Mouse (Mus musculus): ENCODE measurements at regions not wholly inside any gene's neighbourhood (a gene's known extent, or its start where the extent isn't known, plus 50 kb on each side); places are given as distances from the start of the nearest gene placed in this dataset.

- TF ChIP-seq EP300 (optimal IDR thresholded peaks at IDR 0.05), result no peak
- TF ChIP-seq CTCF (IDR thresholded peaks at IDR 0.05; ENCODE audit: low read depth), result no peak
Observed at GRCm38 (mm10) chr10:104021593-104021992, 121.2 kb upstream of the Gm21293 start.
